Mouse (Mus musculus) testis, postnatal 10 days (tissue): ENCODE measurements around the gene Itga4.

Experiments
- DNase-seq: peaks from one replicate; pipeline ENCODE4 v3.0.0; 2021; ENCODE audit warnings: low spot score

The Itga4 gene

GRCm38 (mm10) chr2:79255192-79256000 lies at the start of gene Itga4:
Gene Itga4, plus strand, starts transcription at chr2:79255426.
- peak; percentile 89 for DNase-seq

- no peak for DNase-seq
These were observed 49.0 kb upstream of the Itga4 start for GRCm38 (mm10) chr2:79206191-79206755.

GRCm38 (mm10) chr2:79214982-79215381 lies 40.2 kb upstream of the Itga4 start:
- no peak for DNase-seq

DNA sequence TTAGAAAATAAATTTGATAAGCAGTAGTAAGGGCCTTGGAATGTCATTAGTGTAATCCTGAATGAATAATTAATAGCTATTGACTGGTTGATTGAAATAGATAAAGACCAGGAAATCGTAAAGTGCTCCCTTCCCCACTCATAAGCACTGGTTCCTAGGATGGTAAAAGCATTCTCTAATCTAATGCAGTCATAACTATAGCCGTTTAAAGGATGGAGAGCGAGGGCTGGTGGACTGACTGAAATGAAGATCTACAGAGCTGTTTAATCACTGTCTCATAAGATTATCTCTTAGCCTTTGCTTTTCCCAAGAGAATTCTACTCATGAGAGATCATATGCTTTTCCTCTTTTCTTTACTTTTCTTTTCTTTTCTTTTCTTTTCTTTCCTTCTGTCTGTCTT lies 39.7 kb upstream of the Itga4 start:
- DNase-seq, result no peak

GRCm38 (mm10) chr2:79224714-79225426 lies 30.4 kb upstream of the Itga4 start:
- no peak for DNase-seq

- DNase-seq, result no peak
These were observed 27.4 kb upstream of the Itga4 start for GRCm38 (mm10) chr2:79227805-79228241.

DNA sequence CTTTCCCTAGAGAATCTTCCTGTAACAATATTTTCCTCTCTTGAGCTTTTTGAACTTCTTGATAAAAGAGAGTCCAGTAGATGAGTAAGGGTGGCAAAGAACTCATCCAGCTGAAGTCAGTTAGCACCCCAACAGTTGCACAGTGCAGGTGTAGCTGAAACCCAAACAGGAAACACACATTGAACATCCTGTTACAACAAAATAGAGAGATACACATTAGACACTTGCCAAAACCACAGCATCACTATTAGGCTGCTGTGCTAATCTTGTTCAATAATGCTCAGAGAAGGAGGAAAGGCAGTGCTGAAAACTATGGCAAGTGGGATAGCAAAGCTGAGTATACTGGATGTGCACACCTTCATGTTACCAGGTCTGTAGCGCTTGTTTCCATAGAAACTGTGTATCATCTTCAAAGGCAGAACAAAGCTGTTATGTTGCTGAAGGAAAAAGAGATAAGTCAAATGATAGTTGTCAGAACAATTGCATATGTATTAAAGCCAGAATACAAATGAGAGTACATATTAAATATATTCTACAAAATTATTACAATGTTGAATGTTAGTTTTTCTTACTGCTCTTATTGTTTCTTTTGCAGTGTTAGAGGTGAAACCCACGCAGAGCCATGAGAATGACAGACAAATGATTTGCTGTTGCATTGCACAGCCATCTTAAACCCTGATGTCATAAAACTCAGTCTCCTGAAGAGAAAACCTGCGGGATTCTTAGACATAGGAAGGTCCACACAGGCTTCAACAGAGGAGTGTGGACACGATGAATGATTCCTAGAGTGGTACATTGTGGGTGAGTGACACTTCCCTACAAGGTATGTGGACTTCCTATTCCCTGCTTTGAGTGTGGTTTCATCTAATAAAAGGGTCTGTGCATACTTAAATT lies 23.9 kb upstream of the Itga4 start:
- no peak for DNase-seq

DNA sequence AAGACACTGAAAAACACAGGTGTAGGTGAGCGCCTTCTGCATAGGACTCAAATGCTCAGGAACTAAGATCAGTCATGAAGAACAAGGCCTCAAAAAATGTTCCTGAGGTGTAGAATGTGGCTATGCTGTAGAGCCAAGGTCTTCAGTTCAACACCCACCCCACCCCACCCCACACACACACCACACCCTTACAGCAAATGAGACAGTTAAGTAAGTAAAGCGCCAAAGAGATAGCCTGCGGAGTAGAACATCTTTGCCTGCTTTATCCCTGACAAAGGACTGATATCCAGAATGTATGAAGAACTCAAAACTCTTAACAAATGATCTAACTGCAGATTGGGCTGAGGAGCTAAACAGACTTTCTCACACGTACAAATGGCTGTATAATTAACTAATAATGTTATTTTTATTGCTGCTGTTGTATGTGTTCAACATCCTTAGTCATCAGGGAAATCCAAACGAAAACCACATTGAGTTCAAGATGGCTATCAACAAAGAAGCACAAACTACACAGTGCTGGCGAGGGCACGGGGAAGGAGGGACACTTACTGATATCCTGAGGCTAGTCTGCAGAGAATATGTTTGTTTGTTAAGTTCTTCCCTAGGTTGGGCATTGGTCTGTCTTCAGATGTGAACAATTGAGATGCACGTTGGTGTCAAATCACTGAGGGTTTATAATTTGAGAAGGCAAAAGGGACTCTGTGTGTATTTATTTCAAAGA lies 19.3 kb upstream of the Itga4 start:
- no peak for DNase-seq

- no peak for DNase-seq
These were observed 18.0 kb upstream of the Itga4 start for GRCm38 (mm10) chr2:79237216-79237615.

GRCm38 (mm10) chr2:79244276-79244675 lies 10.9 kb upstream of the Itga4 start:
- no peak for DNase-seq

DNA sequence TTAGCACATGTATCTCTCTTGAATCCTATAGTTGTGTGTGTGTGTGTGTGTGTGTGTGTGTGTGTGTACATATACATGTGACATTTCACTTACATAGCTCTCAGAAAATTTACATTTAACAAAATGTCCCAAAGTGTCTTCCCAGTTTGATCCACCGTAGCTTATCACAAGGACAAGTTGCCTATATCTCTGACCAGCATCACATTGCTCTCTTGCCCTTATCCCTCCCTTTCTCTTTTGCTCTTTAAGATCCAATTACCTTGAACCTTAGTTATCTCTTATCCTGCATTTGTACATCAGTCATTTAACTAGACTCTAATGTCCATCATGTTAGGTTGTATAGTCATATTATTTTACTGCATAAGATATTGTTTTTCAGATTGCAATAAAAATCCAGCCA lies 10.5 kb upstream of the Itga4 start:
- no peak for DNase-seq

DNA sequence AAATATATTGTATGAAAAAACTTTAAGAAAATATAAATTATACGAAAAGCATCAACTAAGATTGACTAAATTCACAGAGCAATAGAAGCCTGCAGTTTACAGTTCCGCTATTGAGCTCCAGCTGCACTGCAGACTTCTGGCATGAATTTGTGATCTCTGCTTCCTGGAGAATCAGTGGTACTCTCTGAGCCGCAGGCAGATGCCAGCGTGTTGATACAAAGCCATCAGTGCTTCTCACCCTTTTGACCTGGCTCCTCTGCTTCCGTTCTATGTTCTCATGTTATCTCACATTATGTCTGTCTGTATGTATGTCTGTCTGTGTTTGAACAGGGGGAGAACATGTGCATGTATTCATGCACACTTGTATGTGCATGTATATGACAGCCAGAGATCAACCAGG lies 6.9 kb upstream of the Itga4 start:
- DNase-seq, result no peak

DNA sequence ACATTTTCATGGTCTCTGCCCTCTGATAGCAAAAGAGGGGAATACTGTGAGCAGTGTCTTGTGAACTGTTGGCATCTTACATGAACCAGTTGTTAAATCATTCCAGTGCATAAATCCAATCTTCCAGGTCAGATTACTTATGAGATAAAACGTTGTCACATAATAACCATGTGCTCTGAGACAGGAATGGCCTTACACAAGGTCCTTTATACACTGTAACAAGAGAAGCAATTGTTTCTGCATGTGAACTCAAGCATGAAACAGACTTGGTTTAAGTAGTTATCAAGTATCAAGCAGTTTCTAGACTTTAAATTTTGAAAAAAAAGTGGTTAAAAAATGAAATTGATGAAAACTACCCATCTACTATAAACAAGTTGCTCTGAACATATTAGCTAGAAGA lies 4.7 kb upstream of the Itga4 start:
- DNase-seq, result no peak

DNA sequence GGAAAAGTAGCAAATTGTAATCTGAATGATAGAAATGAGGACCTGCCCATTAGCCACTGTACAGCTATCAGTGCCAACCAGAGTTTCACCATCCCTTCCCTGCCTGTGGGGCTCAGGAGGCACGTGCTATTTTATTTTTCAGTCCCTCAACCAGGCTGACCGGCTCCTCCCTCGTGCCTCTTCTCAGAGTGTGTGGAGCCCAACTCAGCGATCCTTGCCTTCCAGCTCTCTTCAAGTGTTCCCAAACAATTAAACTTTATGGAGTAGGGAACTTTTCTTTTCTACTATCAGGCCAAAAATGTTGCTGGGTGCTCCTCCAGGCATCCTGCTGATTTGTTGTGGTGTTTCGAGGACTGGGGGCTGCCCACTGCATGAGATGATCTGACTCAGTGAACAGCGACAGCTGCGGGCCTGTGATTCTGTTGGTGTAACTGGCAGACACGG lies 1.4 kb upstream of the Itga4 start:
- DNase-seq, result no peak

- DNase-seq, result no peak
These were observed 536 bp upstream of the Itga4 start for GRCm38 (mm10) chr2:79254588-79255191.

- DNase-seq, result no peak
These were observed 744 bp downstream of the Itga4 start for GRCm38 (mm10) chr2:79256001-79256339.

- no peak for DNase-seq
These were observed 1.1 kb downstream of the Itga4 start for GRCm38 (mm10) chr2:79256376-79256775.

DNA sequence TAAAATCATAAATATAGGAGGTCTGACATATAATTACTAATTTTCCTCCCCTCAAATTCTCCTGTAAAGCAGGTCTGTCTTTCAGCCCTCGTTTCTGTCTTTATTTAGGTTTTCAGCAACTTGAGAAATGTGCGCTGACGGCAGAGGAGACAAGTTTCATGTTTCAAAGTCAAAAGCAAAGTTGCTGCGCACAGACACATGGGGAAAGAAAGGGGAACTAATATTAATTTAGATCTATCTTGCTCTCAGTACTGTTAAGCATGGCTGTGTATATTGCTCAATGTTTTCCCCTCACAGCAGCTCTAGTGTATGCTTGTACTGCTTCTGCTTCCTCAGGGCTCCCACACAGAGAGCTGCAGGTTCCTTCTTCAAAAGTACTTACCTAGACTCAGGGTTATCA lies 1.7 kb downstream of the Itga4 start:
- DNase-seq, result no peak

DNA sequence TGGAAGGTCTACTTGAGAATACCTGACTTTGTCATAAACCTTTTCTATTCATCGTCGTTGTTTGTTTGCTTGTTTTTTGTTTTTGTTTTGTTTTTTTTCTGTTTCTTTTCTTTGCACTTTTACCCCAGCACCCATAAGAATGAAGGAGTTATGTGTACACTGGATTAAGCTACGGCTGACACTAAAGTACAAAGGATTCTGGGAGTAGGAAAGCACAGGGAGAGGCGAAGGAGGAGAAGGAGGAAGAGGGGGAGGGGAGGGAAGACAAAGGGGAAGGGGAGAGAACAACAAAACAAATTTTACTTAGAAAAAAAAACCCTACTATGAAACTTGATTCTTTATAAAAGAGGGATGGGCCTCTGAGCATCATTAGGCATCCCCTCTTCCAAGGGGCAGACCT lies 2.2 kb downstream of the Itga4 start:
- no peak for DNase-seq

- DNase-seq, result no peak
These were observed 4.1 kb downstream of the Itga4 start for GRCm38 (mm10) chr2:79259326-79259725.

DNA sequence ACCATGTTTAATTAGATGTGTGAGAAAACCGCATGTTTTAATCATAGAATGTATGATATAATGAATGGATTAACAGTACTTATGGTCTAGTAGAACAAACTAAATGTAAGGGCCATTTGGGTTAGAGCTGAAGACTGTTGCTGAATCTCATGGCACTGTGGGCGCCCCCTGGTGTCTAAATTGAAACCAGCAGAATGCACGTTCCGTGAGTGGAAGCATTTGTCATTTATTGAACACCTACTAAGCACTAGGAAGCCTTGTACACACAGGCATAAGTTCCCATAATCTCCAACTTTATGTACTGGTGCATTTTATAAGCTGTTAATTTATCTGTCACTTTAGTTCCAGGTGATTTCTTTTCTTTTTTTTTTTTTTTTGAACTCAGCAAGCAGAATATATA lies 10.4 kb downstream of the Itga4 start:
- DNase-seq, result peak; percentile 78
